Mouse (Mus musculus) mesoderm, embryonic 11.5 days (tissue): Measurements from ENCODE around the gene Rhot1.

Experiments
- DNase-seq: peaks from one replicate; pipeline ENCODE4 v3.0.0-alpha.2; 2012; ENCODE audit warnings: low read depth, low spot score

Gene Rhot1

GRCm38 (mm10) chr11:80287150-80287549, 78.3 kb downstream of the Rhot1 start:
- DNase-seq = peak; percentile 83

DNA sequence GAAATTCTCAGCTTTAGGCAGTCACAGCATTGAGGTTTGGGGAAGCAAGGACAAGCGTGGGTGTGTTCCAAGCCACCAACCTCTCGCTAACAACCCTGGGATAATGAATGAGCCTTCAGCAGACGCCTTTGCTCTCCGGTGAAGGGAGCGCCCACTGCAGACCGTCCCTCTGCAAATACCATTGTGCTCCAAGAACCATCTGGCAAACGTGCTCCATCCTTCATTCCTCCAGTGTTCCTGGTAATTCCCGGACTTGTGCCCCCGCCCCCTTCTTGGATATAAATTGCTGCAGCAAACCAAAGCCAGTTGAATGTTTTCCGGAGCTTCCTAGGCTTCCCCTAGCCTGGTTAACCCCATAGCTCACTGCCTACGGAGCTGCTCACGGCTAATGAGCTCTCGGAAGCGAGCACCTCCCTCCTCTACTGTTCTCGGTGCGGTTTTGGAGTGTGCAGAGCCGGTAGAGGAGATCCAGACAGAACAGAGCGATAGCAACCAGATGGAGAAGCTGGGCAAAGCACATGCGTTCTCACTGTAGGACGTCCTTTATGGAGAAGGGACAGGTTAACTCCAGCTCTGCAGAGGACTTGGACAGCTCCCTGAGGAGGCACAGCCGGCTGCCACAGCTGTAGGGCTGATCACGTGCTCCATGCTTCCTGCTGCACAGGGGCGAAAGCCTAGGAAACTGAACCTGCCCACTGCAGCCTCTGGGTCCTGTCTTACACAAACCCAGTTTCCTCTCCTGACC, 81.1 kb downstream of the Rhot1 start:
- peak; percentile 71 for DNase-seq

DNA sequence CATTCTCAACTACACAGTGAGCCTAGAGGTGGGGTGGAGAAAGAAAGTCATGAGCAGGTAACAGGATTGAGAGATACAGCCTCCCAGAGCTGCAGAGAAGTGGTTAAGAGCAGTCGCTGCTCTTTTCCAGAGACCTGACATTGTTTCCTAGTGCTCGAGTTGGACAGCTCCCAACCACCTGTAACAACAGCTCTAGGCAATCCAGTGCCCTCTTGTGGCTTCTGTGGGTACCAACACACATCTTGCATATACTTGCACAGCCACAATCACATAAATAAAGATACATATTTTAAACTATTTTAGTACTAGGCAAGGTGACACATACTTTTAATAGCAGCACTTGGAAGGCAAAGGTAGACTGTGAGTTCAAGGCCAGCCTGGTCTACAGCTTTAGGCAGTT, 82.2 kb downstream of the Rhot1 start:
- no peak for DNase-seq

GRCm38 (mm10) chr11:80292463-80292862, 83.6 kb downstream of the Rhot1 start:
- DNase-seq = peak; percentile 44

GRCm38 (mm10) chr11:80295066-80295465, 86.2 kb downstream of the Rhot1 start:
- DNase-seq = no peak

- no peak for DNase-seq
Measured at GRCm38 (mm10) chr11:80295785-80296184, 87.0 kb downstream of the Rhot1 start.

- no peak for DNase-seq
Measured at GRCm38 (mm10) chr11:80299513-80300235, 90.9 kb downstream of the Rhot1 start.

GRCm38 (mm10) chr11:80300551-80301315, 91.9 kb downstream of the Rhot1 start, which contains the start of gene Rhbdl3:
Rhbdl3 (plus strand) TSS chr11:80300912.
- DNase-seq = peak; percentile 60

GRCm38 (mm10) chr11:80301316-80302045, 92.7 kb downstream of the Rhot1 start:
- DNase-seq = peak; percentile 89

DNA sequence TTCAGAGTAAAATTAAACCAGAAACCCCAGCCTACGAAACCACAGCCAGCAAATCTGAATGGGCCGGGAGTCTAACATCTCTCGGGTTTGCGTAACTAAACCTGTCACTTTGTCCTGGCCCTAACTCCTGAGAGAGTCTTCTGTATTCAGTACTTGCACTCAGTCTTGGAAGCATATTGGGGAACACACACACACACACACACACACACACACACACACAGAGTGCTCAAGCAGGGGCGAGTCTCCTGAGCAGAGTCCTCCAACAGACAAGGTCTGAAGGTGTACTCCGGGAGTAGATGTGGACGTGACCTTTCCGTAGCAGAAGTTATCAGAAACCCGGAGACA, 93.2 kb downstream of the Rhot1 start:
- no peak for DNase-seq

- DNase-seq = peak; percentile 83
Measured at GRCm38 (mm10) chr11:80302536-80302935, 93.7 kb downstream of the Rhot1 start.

DNA sequence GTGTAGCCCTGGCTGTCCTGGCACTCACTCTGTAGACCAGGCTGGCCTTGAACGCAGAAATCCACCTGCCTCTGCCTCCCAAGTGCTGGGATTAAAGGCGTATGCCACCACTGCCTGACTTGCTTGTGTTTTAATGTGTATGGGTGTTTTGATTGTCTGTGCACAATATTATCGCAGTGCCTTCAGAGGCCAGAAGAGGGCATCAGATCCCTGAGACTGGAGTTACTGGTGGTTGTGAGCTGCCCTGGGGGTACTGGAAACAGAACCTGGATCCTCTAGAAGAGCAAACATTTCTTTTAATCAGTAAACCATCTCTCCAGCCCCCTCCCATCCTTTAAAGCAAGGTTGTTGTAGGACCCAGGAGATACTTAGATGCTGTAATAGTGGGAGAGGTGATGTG, 94.9 kb downstream of the Rhot1 start:
- DNase-seq = no peak

- DNase-seq = no peak
Measured at GRCm38 (mm10) chr11:80304846-80305245, 96.0 kb downstream of the Rhot1 start.

GRCm38 (mm10) chr11:80308537-80308936, 99.7 kb downstream of the Rhot1 start:
- no peak for DNase-seq

GRCm38 (mm10) chr11:80311271-80311670, 102.5 kb downstream of the Rhot1 start:
- no peak for DNase-seq

- peak; percentile 75 for DNase-seq
Measured at GRCm38 (mm10) chr11:80312049-80312448, 103.2 kb downstream of the Rhot1 start.

GRCm38 (mm10) chr11:80312565-80312964, 103.7 kb downstream of the Rhot1 start:
- peak; percentile 59 for DNase-seq

DNA sequence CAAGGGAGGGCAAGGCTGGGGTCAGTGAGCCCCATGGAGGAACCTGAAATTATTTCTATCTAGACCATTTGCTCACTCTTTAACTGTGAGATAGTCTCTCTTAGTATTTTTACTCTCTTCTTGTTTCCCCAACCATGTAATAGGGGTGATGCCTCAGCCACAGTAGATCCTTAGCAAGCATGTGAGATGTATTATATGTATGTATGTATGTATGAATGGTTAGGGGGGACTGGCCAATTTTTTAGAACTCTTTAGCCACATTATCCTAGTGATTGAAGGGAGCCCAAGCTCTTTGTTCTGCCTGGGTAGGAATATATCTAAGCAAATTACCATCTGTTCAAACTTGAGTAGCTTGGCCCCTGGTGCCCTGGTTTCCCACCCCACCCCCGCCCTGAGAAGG, 104.6 kb downstream of the Rhot1 start:
- DNase-seq = no peak

DNA sequence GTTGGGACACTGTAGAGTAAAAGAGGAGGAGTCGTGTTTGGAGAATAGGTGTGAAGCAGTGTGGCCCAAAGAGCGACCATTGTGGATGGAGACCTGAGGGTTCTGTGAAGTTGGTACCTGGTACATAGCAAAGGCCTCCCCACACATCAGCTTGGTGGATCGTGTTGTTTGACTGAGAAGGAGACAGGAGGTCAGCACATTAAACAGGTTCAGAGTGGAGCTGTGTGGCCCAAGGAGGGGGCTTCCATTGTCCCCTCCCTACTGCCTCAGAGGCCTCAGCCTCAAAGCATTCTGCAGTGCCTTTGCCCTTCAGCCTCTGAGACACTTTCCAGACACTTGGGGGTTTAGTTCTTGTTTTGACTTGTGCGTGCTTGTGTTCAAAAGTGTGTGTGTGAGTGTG, 105.1 kb downstream of the Rhot1 start:
- DNase-seq = no peak

GRCm38 (mm10) chr11:80315743-80316639, 107.2 kb downstream of the Rhot1 start:
- peak; percentile 66 for DNase-seq
